Mouse (Mus musculus): ENCODE results near the gene Gm21822.
"Not testable (repeated sequence)": the region's sequence is repeated elsewhere in the genome, so short reads cannot be mapped to it uniquely, and the experiment has no call there.

Gene Gm21822

GRCm38 (mm10) chrY:18654182-18654581, at the start of gene Gm21822:
Gm21822 (plus strand) TSS chrY:18654482.
- CTCF ChIA-PET = not testable (repeated sequence)
